Mouse (Mus musculus) hindbrain, embryonic 12.5 days (tissue): ENCODE measurements around the gene Nup188. TPM values are rescaled to one million over a fixed set of nuclear protein-coding genes. Genes with fewer than 3 reads are reported as not detected.
A peak's percentile ranks its signal among the peaks of the same experiment; 100 is the strongest.

ENCODE experiments used
- ATAC-seq: fragments of 200-750 bp; cut with Nextera tagmentation; 2 replicates; pipeline ENCODE4 v1.8.0; 2017; ENCODE audit warnings: moderate TSS enrichment; ENCODE audit not compliant: low FRiP score
- H3K27ac ChIP-seq: fragments of 300-500 bp; sonication (generic); 2 replicates; pipeline ENCODE4 v1.5.1; 2016; ENCODE audit warnings: mild to moderate bottlenecking
- H3K27me3 ChIP-seq: fragments of 300-500 bp; sonication (generic); 2 replicates; pipeline ENCODE4 v1.6.1; 2016; ENCODE audit warnings: mild to moderate bottlenecking
- H3K36me3 ChIP-seq: fragments of 300-500 bp; sonication (generic); 2 replicates; pipeline ENCODE4 v1.6.1; 2016; ENCODE audit warnings: mild to moderate bottlenecking
- H3K4me1 ChIP-seq: fragments of 300-500 bp; sonication (generic); 2 replicates; pipeline ENCODE4 v1.6.1; 2016
- H3K4me2 ChIP-seq: fragments of 300-500 bp; sonication (generic); replicated peaks from 2 replicates; pipeline ENCODE4 v1.6.1; 2016; ENCODE audit warnings: mild to moderate bottlenecking
- H3K4me3 ChIP-seq: fragments of 300-500 bp; sonication (generic); 2 replicates; pipeline ENCODE4 v1.5.1; 2016; ENCODE audit warnings: mild to moderate bottlenecking
- H3K9ac ChIP-seq: fragments of 300-500 bp; sonication (generic); 2 replicates; pipeline ENCODE4 v1.6.1; 2016; ENCODE audit warnings: mild to moderate bottlenecking, moderate library complexity
- H3K9me3 ChIP-seq: fragments of 300-500 bp; sonication (generic); replicated peaks from 2 replicates; pipeline ENCODE4 v1.6.1; 2016; ENCODE audit warnings: mild to moderate bottlenecking
- WGBS: fragments of 180-500 bp; shearing (Covaris S2); methylation state at CpG from one replicate; pipeline ENCODE4 v1.1.7; 2016; 5-methylcytosine and 5-hydroxymethylcytosine counted together
- microRNA-seq: library from miRNA; unstranded; fragments of <30 nt; microRNA quantifications from one replicate; pipeline ENCODE4, GENCODE M21; 2017
- polyA plus RNA-seq: library from polyadenylated mRNA; unstranded; fragments of >200 nt; fragmentation: Nextera tagmentation; extraction: Ambion mirVana; gene quantifications from 2 replicates; pipeline ENCODE4 v1.2.1, GENCODE M21; 2016

Nup188 gene
- polyA plus RNA-seq, 1 experiment from 2014 or later, result 33.9 TPM

DNA sequence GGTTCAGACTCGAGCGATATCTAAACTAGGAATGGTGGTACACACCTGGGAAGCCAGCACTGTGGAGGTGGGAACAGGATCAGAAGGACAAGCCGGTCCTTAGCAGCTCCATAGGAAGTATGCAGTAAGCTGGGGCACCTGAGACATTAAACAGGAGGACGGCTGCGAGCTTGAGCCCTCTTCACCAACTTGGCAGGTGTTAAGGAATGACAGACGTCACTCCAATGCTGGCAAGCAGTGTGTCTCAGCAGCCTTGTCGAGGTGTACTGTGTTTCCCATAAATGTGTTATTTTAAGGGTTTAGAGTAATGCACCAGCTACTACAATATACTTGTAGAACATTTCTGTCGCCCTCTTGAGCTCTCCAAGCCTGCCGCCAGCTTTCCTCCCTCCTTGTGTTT, 100.7 kb downstream of the Nup188 start:
- Histone ChIP-seq H3K27ac (no peak overlapping the region), H3K36me3 (peaks cover 37% of the 10 kb centered on the region), H3K4me3 (no peak overlapping the region), H3K9ac (no peak overlapping the region), H3K4me2 (no peak overlapping the region), H3K4me1 (peaks cover 5% of the 10 kb centered on the region; the same call in 1 of the 2 replicates), H3K9me3 (no peaks in the 10 kb centered on the region), H3K27me3 (no peaks in the 10 kb centered on the region)
- 86% methylated on average over 9 of the region's 9 CpGs for WGBS
- ATAC-seq, result no peak

DNA sequence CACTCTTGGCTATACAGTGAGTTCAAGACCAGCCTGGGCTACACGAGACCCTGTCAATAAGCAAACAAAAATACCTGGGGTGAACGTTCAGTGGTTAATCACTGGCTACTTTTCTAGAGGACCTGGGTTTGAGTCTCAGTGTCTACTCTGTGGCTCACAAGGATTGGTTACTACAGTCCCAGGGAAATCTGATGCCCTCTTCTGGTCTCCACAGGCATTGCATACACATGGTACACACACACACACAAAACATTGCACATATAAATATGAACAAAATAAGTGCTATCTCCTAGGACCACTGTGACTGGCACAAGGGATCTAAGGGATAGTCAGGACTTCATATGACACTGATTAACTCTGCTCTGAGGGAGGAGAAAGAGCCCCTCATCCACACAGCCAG, 102.8 kb downstream of the Nup188 start:
- H3K27ac ChIP-seq, result no peak overlapping the region
- 92% methylated on average over 2 of the region's 2 CpGs for WGBS
- ATAC-seq, result no peak
- no peaks in the 10 kb centered on the region for H3K27me3 ChIP-seq
- peaks cover 17% of the 10 kb centered on the region for H3K36me3 ChIP-seq
- no peak overlapping the region for H3K4me3 ChIP-seq
- peaks cover 15% of the 10 kb centered on the region for H3K4me1 ChIP-seq
- H3K9me3 ChIP-seq, result no peaks in the 10 kb centered on the region
- H3K9ac ChIP-seq, result no peak overlapping the region
- H3K4me2 ChIP-seq, result no peak overlapping the region

GRCm38 (mm10) chr2:30392114-30392576, 105.9 kb downstream of the Nup188 start, which contains the start of gene Dolpp1:
Gene Dolpp1 (plus strand): TSS chr2:30392254.
- Histone ChIP-seq H3K36me3 (peaks cover 16% of the 10 kb centered on the region), H3K4me2 (peak within 1 kb of the TSS; percentile 99), H3K9me3 (no peaks in the 10 kb centered on the region), H3K27me3 (no peaks in the 10 kb centered on the region), H3K9ac (peak within 1 kb of the TSS; percentile 88), H3K4me3 (peak within 1 kb of the TSS; percentile 64), H3K27ac (peak within 1 kb of the TSS; percentile 90), H3K4me1 (peaks cover 17% of the 10 kb centered on the region)
- under 1% methylated on average over 40 of the region's 40 CpGs for WGBS
- ATAC-seq, result peak; percentile 99

GRCm38 (mm10) chr2:30392577-30393369, 106.6 kb downstream of the Nup188 start:
- peaks cover 17% of the 10 kb centered on the region for H3K4me1 ChIP-seq
- H3K27me3 ChIP-seq, result no peaks in the 10 kb centered on the region
- H3K36me3 ChIP-seq, result peaks cover 22% of the 10 kb centered on the region
- peak overlapping the region; percentile 99 for H3K4me2 ChIP-seq
- no peaks in the 10 kb centered on the region for H3K9me3 ChIP-seq
- H3K4me3 ChIP-seq, result peak overlapping the region; percentile 64
- H3K9ac ChIP-seq, result peak overlapping the region; percentile 88
- peak; percentile 83 for ATAC-seq
- peak overlapping the region; percentile 90 for H3K27ac ChIP-seq
- under 1% methylated on average over 53 of the region's 54 CpGs for WGBS

GRCm38 (mm10) chr2:30393370-30393656, 107.1 kb downstream of the Nup188 start:
- peak overlapping the region; percentile 90 for H3K27ac ChIP-seq
- H3K27me3 ChIP-seq, result no peaks in the 10 kb centered on the region
- WGBS, result 71% methylated on average over 1 of the region's 1 CpGs
- peaks cover 26% of the 10 kb centered on the region for H3K36me3 ChIP-seq
- peak overlapping the region; percentile 99 for H3K4me2 ChIP-seq
- H3K4me3 ChIP-seq, result peak overlapping the region; percentile 64
- peak overlapping the region; percentile 88 for H3K9ac ChIP-seq
- peaks cover 22% of the 10 kb centered on the region for H3K4me1 ChIP-seq
- no peaks in the 10 kb centered on the region for H3K9me3 ChIP-seq
- no peak for ATAC-seq

Small RNAs within 50 kb of the gene (microRNA-seq; reads per million reads assigned to microRNA genes)
- not detected for gene Gm47292

Other genes starting within 250 kb of the Nup188 start
- gene Wdr34, start 237.5 kb upstream of the Nup188 start, polyA plus RNA-seq, result 40.4 and 41.0 TPM in 2 replicates
- 558 and 568 TPM in 2 replicates for gene Set, start 229.0 kb upstream of the Nup188 start, polyA plus RNA-seq
- gene Pkn3, start 208.7 kb upstream of the Nup188 start, polyA plus RNA-seq, result 7.0 and 7.2 TPM in 2 replicates
- gene Zdhhc12, start 192.7 kb upstream of the Nup188 start, polyA plus RNA-seq, result 23.7 and 25.5 TPM in 2 replicates
- 11.8 and 12.6 TPM in 2 replicates for gene Zer1, start 161.8 kb upstream of the Nup188 start, polyA plus RNA-seq
- gene Tbc1d13, start 152.7 kb upstream of the Nup188 start, polyA plus RNA-seq, result 10.3 and 10.6 TPM in 2 replicates
- 15.7 and 16.2 TPM in 2 replicates for gene Endog, start 114.9 kb upstream of the Nup188 start, polyA plus RNA-seq
- gene Spout1, start 107.9 kb upstream of the Nup188 start, polyA plus RNA-seq, result 63.7 and 63.9 TPM in 2 replicates
- 10.4 and 13.1 TPM in 2 replicates for gene Kyat1, start 80.5 kb upstream of the Nup188 start, polyA plus RNA-seq
- 39.3 and 42.2 TPM in 2 replicates for gene Lrrc8a, start 48.7 kb upstream of the Nup188 start, polyA plus RNA-seq
- gene Gm28035, start 45.8 kb upstream of the Nup188 start, polyA plus RNA-seq, result 0.30 and 0.36 TPM in 2 replicates
- gene Phyhd1, start 20.2 kb upstream of the Nup188 start, polyA plus RNA-seq, result 5.0 and 5.6 TPM in 2 replicates
- not detected in 2 replicates for gene Gm28038, start 5.4 kb upstream of the Nup188 start, polyA plus RNA-seq
- gene Dolk, start 63 bp upstream of the Nup188 start, polyA plus RNA-seq, result 25.5 and 26.2 TPM in 2 replicates
- 113 and 116 TPM in 2 replicates for gene Sh3glb2, start 72.9 kb downstream of the Nup188 start, polyA plus RNA-seq
- gene Miga2, start 77.8 kb downstream of the Nup188 start, polyA plus RNA-seq, result 29.3 and 30.7 TPM in 2 replicates
- 46.9 and 50.2 TPM in 2 replicates for gene Dolpp1, start 105.9 kb downstream of the Nup188 start, polyA plus RNA-seq
- 23.9 and 26.8 TPM in 2 replicates for gene Crat, start 129.4 kb downstream of the Nup188 start, polyA plus RNA-seq
- gene Ptpa, start 129.6 kb downstream of the Nup188 start, polyA plus RNA-seq, result 133 and 134 TPM in 2 replicates
- gene Ier5l, start 187.8 kb downstream of the Nup188 start, polyA plus RNA-seq, result 4.7 and 4.8 TPM in 2 replicates